Mouse (Mus musculus) G1E (cell line): Measurements from ENCODE around the gene Emc1.

ENCODE experiments used
- CTCF ChIP-seq: IDR thresholded peaks from 2 replicates; pipeline ENCODE4 v1.5.1; 2012; ENCODE audit warnings: low read depth, low read length, inconsistent platforms, mixed read lengths
- GATA1 ChIP-seq: IDR thresholded peaks from 2 replicates; pipeline ENCODE4 v1.6.1; 2012; ENCODE audit warnings: borderline replicate concordance, low read length, inconsistent platforms, mixed read lengths
- GATA2 ChIP-seq: IDR thresholded peaks from 2 replicates; pipeline ENCODE4 v1.6.1; 2012; ENCODE audit warnings: low read depth, low read length, inconsistent platforms, borderline replicate concordance
- POLR2AphosphoS5 ChIP-seq: IDR thresholded peaks from 2 replicates; pipeline ENCODE4 v1.6.1; 2012; ENCODE audit warnings: low read depth, low read length, inconsistent platforms; ENCODE audit not compliant: insufficient replicate concordance
- TAL1 ChIP-seq: conservative IDR thresholded peaks from 2 replicates; pipeline ENCODE4 v1.6.1; 2012; ENCODE audit warnings: low read depth, low read length, inconsistent platforms, mixed read lengths

DNA sequence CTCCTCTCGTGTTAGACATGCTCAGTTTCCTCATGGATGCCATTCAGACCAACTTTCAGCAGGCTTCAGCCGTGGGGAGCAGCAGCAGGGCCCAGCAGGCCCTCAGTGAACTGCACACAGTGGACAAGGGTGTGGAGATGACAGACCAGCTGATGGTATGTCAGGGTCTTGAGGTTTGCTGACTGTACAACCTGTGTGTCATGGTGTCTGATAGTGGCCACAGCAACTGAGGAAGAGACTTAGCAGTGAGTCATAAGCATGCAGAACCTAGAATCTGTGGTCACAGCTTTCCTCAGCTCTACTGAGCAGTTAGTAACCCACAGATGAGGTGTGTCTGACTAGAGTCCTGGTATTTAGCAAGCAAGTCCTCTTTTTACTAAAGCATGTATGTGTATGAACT is 70.0 kb downstream of the Emc1 start:
- TF ChIP-seq CTCF (no peak), GATA1 (no peak), TAL1 (no peak), POLR2AphosphoS5 (no peak), GATA2 (no peak)
